Mouse (Mus musculus): ENCODE results near the gene Vps25.
A peak's percentile ranks its signal among the peaks of the same experiment; 100 is the strongest.

The Vps25 gene

GRCm38 (mm10) chr11:101253613-101254389 is at the start of gene Vps25:
Gene Vps25, plus strand, starts transcription at chr11:101253707.
- DNase-seq, result peak; percentile 66 to 82

GRCm38 (mm10) chr11:101211970-101212369 is 41.5 kb upstream of the Vps25 start:
- no peak for DNase-seq

GRCm38 (mm10) chr11:101216936-101217335 is 36.6 kb upstream of the Vps25 start:
- no peak for DNase-seq

- DNase-seq, result no peak
Observed at GRCm38 (mm10) chr11:101218436-101219055, 35.0 kb upstream of the Vps25 start.

- DNase-seq, result no peak
Observed at GRCm38 (mm10) chr11:101220853-101221252, 32.7 kb upstream of the Vps25 start.

- DNase-seq, result no peak
Observed at GRCm38 (mm10) chr11:101221306-101221986, 32.1 kb upstream of the Vps25 start.

GRCm38 (mm10) chr11:101224337-101224736 is 29.2 kb upstream of the Vps25 start:
- no peak for DNase-seq

GRCm38 (mm10) chr11:101225331-101226064 is 28.0 kb upstream of the Vps25 start:
- DNase-seq, result no peak

- peak; percentile 88 to 96 for DNase-seq
Observed at GRCm38 (mm10) chr11:101226065-101226701, 27.3 kb upstream of the Vps25 start, which contains the start of gene Ezh1. Gene Ezh1, minus strand, starts transcription at chr11:101226463.

GRCm38 (mm10) chr11:101229361-101229900 is 24.1 kb upstream of the Vps25 start:
- no peak for DNase-seq

- DNase-seq, result no peak
Observed at GRCm38 (mm10) chr11:101230061-101230511, 23.4 kb upstream of the Vps25 start.

GRCm38 (mm10) chr11:101230526-101230925 is 23.0 kb upstream of the Vps25 start:
- no peak for DNase-seq

- DNase-seq, result no peak
Observed at GRCm38 (mm10) chr11:101230991-101231871, 22.3 kb upstream of the Vps25 start.

GRCm38 (mm10) chr11:101232010-101232839 is 21.3 kb upstream of the Vps25 start:
- DNase-seq, result no peak

- no peak for DNase-seq
Observed at GRCm38 (mm10) chr11:101233240-101233639, 20.3 kb upstream of the Vps25 start.

GRCm38 (mm10) chr11:101234124-101234523 is 19.4 kb upstream of the Vps25 start:
- DNase-seq, result no peak

GRCm38 (mm10) chr11:101235429-101235828 is 18.1 kb upstream of the Vps25 start:
- DNase-seq, result no peak

GRCm38 (mm10) chr11:101236782-101237181 is 16.7 kb upstream of the Vps25 start:
- no peak for DNase-seq

- no peak for DNase-seq
Observed at GRCm38 (mm10) chr11:101238071-101238647, 15.3 kb upstream of the Vps25 start.

- DNase-seq, result no peak
Observed at GRCm38 (mm10) chr11:101245071-101245470, 8.4 kb upstream of the Vps25 start.
